ENCODE assay signal across 14 mouse cellular contexts in genomic region chr10:84584451-84585293, GRCm38 (mm10). TPM values are rescaled to one million over a fixed set of nuclear protein-coding genes. Genes with fewer than 3 reads are reported as not detected.
A peak's percentile ranks its signal among the peaks of the same experiment; 100 is the strongest.
DNase-seq lines count a peak whose midpoint lies in the region; ATAC-seq and TF ChIP-seq lines count a peak whose summit lies in the region.
"Had no signal": no experiment of that assay in that cellular context is flagged by ENCODE, and none has a peak within 500 bp of the region (broad histone marks: within the 10 kb centered on the region; RNA-seq: fewer than 3 reads in every experiment).

No protein-coding gene starts in this region.

- no peak for TF ChIP-seq CTCF in gastrocnemius, adult 2 months (IDR thresholded peaks at IDR 0.05)

- H3K4me2 ChIP-seq in liver, embryonic 15.5 days = 0 out of 2 replicates have a peak overlapping the region, but pooled peaks have one; percentile 13
- H3K4me2 ChIP-seq in intestine, embryonic 15.5 days (replicated peaks) = no peak overlapping the region
- H3K4me2 ChIP-seq: limb, embryonic 15.5 days; neural tube, embryonic 15.5 days had no signal

- peak overlapping the region; percentile 33 for H3K4me3 ChIP-seq in gastrocnemius, adult 2 months
- no peak overlapping the region for H3K4me3 ChIP-seq in liver, embryonic 15.5 days (replicated peaks)
- H3K4me3 ChIP-seq in intestine, embryonic 15.5 days (replicated peaks) = no peak overlapping the region
- H3K4me3 ChIP-seq: erythroblast, embryonic 14.5 days; limb, embryonic 15.5 days; neural tube, embryonic 15.5 days had no signal

- no peak for ATAC-seq in liver, embryonic 15.5 days (ENCODE audit: insufficient read depth)
- no peak for ATAC-seq in intestine, embryonic 15.5 days
- ATAC-seq: intestine, postnatal 0 days had no signal

- peaks cover 12% of the 10 kb centered on the region for H3K4me1 ChIP-seq in liver, embryonic 15.5 days (replicated peaks)
- no peaks in the 10 kb centered on the region for H3K4me1 ChIP-seq in intestine, embryonic 15.5 days (replicated peaks)
- H3K4me1 ChIP-seq: neural tube, embryonic 15.5 days had no signal

- H3K27ac ChIP-seq in gastrocnemius, adult 2 months = peak overlapping the region; percentile 28; the same call in 1 of the 2 replicates
- peak overlapping the region; percentile 12; the same call in 1 of the 2 replicates for H3K27ac ChIP-seq in liver, embryonic 15.5 days (replicated peaks)
- H3K27ac ChIP-seq in intestine, embryonic 15.5 days = no peak overlapping the region
- H3K27ac ChIP-seq: limb, embryonic 15.5 days; neural tube, embryonic 15.5 days had no signal

- H3K36me3 ChIP-seq in liver, embryonic 15.5 days (replicated peaks) = peaks cover 7% of the 10 kb centered on the region
- no peaks in the 10 kb centered on the region for H3K36me3 ChIP-seq in intestine, embryonic 15.5 days
- H3K36me3 ChIP-seq: limb, embryonic 15.5 days had no signal

- WGBS in liver, embryonic 15.5 days (ENCODE audit: insufficient replicate concordance) = 44% methylated on average over 11 of the region's 11 CpGs
- WGBS in intestine, embryonic 15.5 days = 59% methylated on average over 11 of the region's 11 CpGs

- H3K9me3 ChIP-seq in liver, embryonic 15.5 days (replicated peaks) = no peaks in the 10 kb centered on the region
- H3K9me3 ChIP-seq in intestine, embryonic 15.5 days = no peaks in the 10 kb centered on the region
- H3K9me3 ChIP-seq: limb, embryonic 15.5 days; neural tube, embryonic 15.5 days had no signal

- no peak for DNase-seq in gastrocnemius, adult 2 months
- no peak for DNase-seq in gastrocnemius, postnatal 4 days (ENCODE audit: low spot score in 2 of 2)
- peak; percentile 24 for DNase-seq in thymus, postnatal 4 days
- no peak for DNase-seq in thymus, postnatal 10 days (ENCODE audit: low spot score in 2 of 2)
- no peak for DNase-seq in frontal cortex, postnatal 14 days (ENCODE audit: low spot score in 2 of 2)
- DNase-seq in cerebellum, postnatal 14 days = no peak
- DNase-seq: cerebellum, postnatal 10 days; layer of hippocampus, postnatal 36 days had no signal

- intact Hi-C loops in gastrocnemius, adult 2 months (cut with DNase I) = no loop called here

- H3K27me3 ChIP-seq in liver, embryonic 15.5 days = peaks cover 14% of the 10 kb centered on the region; the same call in 1 of the 2 replicates
- no peaks in the 10 kb centered on the region for H3K27me3 ChIP-seq in intestine, embryonic 15.5 days (replicated peaks)
- H3K27me3 ChIP-seq: limb, embryonic 15.5 days; neural tube, embryonic 15.5 days had no signal

- no peak overlapping the region for H3K9ac ChIP-seq in liver, embryonic 15.5 days
- H3K9ac ChIP-seq in intestine, embryonic 15.5 days = no peak overlapping the region
- H3K9ac ChIP-seq: limb, embryonic 15.5 days; neural tube, embryonic 15.5 days had no signal

RNA-seq across cellular contexts. Expression of gene Tcp11l2, which starts 8.2 kb away (rescaled TPM):
- total RNA-seq in gastrocnemius, adult 2 months (2021) = 10 to 100 TPM; 45.4 to 55.7 TPM
- 10 to 100 TPM; 41.9 to 48.3 TPM for total RNA-seq in gastrocnemius, postnatal 4 days (2021)
- 59.9 and 67.7 TPM in 2 replicates for polyA plus RNA-seq in liver, embryonic 15.5 days (2015; fragmentation: Nextera tagmentation; extraction: Ambion mirVana)
- polyA plus RNA-seq in intestine, embryonic 15.5 days (2015; fragmentation: Nextera tagmentation; extraction: Ambion mirVana) = 10.6 and 11.6 TPM in 2 replicates

RNA-seq across cellular contexts. Expression of gene Polr3b, which starts 37.4 kb away (rescaled TPM):
- total RNA-seq in gastrocnemius, adult 2 months (2021) = 10 to 100 TPM in 1 of 2 experiments, 1 to 10 TPM in 1; 9.3 to 13.3 TPM
- 10 to 100 TPM; 17.6 to 18.3 TPM for total RNA-seq in gastrocnemius, postnatal 4 days (2021)
- polyA plus RNA-seq in liver, embryonic 15.5 days (2015; fragmentation: Nextera tagmentation; extraction: Ambion mirVana) = 5.4 TPM in 2 replicates
- polyA plus RNA-seq in intestine, embryonic 15.5 days (2015; fragmentation: Nextera tagmentation; extraction: Ambion mirVana) = 11.3 and 11.6 TPM in 2 replicates

RNA-seq across cellular contexts. Expression of gene Ckap4, which starts 50.8 kb away (rescaled TPM):
- total RNA-seq in gastrocnemius, adult 2 months (2021) = 10 to 100 TPM in 1 of 2 experiments, 1 to 10 TPM in 1; 7.5 to 10.6 TPM
- 100 to 1,000 TPM; 122 to 138 TPM for total RNA-seq in gastrocnemius, postnatal 4 days (2021)
- 11.7 and 12.3 TPM in 2 replicates for polyA plus RNA-seq in liver, embryonic 15.5 days (2015; fragmentation: Nextera tagmentation; extraction: Ambion mirVana)
- polyA plus RNA-seq in intestine, embryonic 15.5 days (2015; fragmentation: Nextera tagmentation; extraction: Ambion mirVana) = 59.8 and 61.2 TPM in 2 replicates

Comparison
In these comparisons a context has a peak if more than half of its experiments do, and no peak if none do; other contexts are left out.
1. RNA of gene Ckap4, which starts 50.8 kb away (total RNA-seq): 122 to 138 TPM in gastrocnemius, postnatal 4 days; 7.5 to 10.6 TPM in gastrocnemius, adult 2 months; every median in the first group is over 10 times any median in the second.